Mouse (Mus musculus): ENCODE measurements around the gene Zfp239. TPM values are rescaled to one million over a fixed set of nuclear protein-coding genes. Genes with fewer than 3 reads are reported as not detected.

Zfp239 gene
- polyA plus RNA-seq, 1 experiment from 2014 or later: 0.42 TPM

GRCm38 (mm10) chr6:117907979-117908355, 46.1 kb downstream of the Zfp239 start:
- Histone ChIP-seq H3K27ac (peak overlapping the region; percentile 54), H3K4me3 (ENCODE audit: inconsistent target) (peak overlapping the region; percentile 77), H3K79me2 (ENCODE audit: inconsistent target) (peaks cover 54% of the 10 kb centered on the region), H3K36me3 (ENCODE audit: inconsistent target) (no peaks in the 10 kb centered on the region)
- under 1% methylated on average over 26 of the region's 26 CpGs for WGBS (ENCODE audit: missing documents)

GRCm38 (mm10) chr6:117908424-117908900, 46.6 kb downstream of the Zfp239 start:
- Histone ChIP-seq H3K36me3 (ENCODE audit: inconsistent target) (no peaks in the 10 kb centered on the region), H3K4me3 (ENCODE audit: inconsistent target) (peak overlapping the region; percentile 77), H3K79me2 (ENCODE audit: inconsistent target) (peaks cover 59% of the 10 kb centered on the region), H3K27ac (peak overlapping the region; percentile 54)
- WGBS (ENCODE audit: missing documents): 1% methylated on average over 13 of the region's 14 CpGs

GRCm38 (mm10) chr6:117910120-117910661, 48.3 kb downstream of the Zfp239 start:
- Histone ChIP-seq H3K79me2 (ENCODE audit: inconsistent target) (peaks cover 76% of the 10 kb centered on the region), H3K4me3 (ENCODE audit: inconsistent target) (peak overlapping the region; percentile 77; the same call in 1 of the 2 replicates), H3K36me3 (ENCODE audit: inconsistent target) (no peaks in the 10 kb centered on the region), H3K27ac (no peak overlapping the region)
- 71% methylated on average over 6 of the region's 6 CpGs for WGBS (ENCODE audit: missing documents)

GRCm38 (mm10) chr6:117914541-117914940, 52.6 kb downstream of the Zfp239 start:
- no peak overlapping the region for H3K27ac ChIP-seq
- H3K4me3 ChIP-seq (ENCODE audit: inconsistent target): no peak overlapping the region
- peaks cover 97% of the 10 kb centered on the region for H3K79me2 ChIP-seq (ENCODE audit: inconsistent target)
- no peaks in the 10 kb centered on the region for H3K36me3 ChIP-seq (ENCODE audit: inconsistent target)

GRCm38 (mm10) chr6:117916205-117916736, 54.4 kb downstream of the Zfp239 start:
- WGBS (ENCODE audit: missing documents): 3% methylated on average over 12 of the region's 12 CpGs

GRCm38 (mm10) chr6:117916737-117917426, 55.0 kb downstream of the Zfp239 start:
- Histone ChIP-seq H3K79me2 (ENCODE audit: inconsistent target) (peaks cover 97% of the 10 kb centered on the region), H3K36me3 (ENCODE audit: inconsistent target) (peaks cover 4% of the 10 kb centered on the region; the same call in 1 of the 2 replicates), H3K27ac (peak overlapping the region; percentile 87), H3K4me3 (ENCODE audit: inconsistent target) (peak overlapping the region; percentile 70)
- under 1% methylated on average over 56 of the region's 62 CpGs for WGBS (ENCODE audit: missing documents)

More at GRCm38 (mm10) chr6:117916205-117916736, 54.4 kb downstream of the Zfp239 start:
- Histone ChIP-seq H3K4me3 (ENCODE audit: inconsistent target) (peak overlapping the region; percentile 70), H3K27ac (peak overlapping the region; percentile 87), H3K79me2 (ENCODE audit: inconsistent target) (peaks cover 97% of the 10 kb centered on the region), H3K36me3 (ENCODE audit: inconsistent target) (no peaks in the 10 kb centered on the region)

- H3K79me2 ChIP-seq (ENCODE audit: inconsistent target): peaks cover 97% of the 10 kb centered on the region
- H3K27ac ChIP-seq: peak overlapping the region; percentile 87
- WGBS (ENCODE audit: missing documents): under 1% methylated on average over 21 of the region's 21 CpGs
- peak overlapping the region; percentile 70 for H3K4me3 ChIP-seq (ENCODE audit: inconsistent target)
- peaks cover 11% of the 10 kb centered on the region; the same call in 1 of the 2 replicates for H3K36me3 ChIP-seq (ENCODE audit: inconsistent target)
Measured at GRCm38 (mm10) chr6:117917576-117917975, 55.7 kb downstream of the Zfp239 start.

- WGBS (ENCODE audit: missing documents): 3% methylated on average over 5 of the region's 5 CpGs
- H3K36me3 ChIP-seq (ENCODE audit: inconsistent target): peaks cover 14% of the 10 kb centered on the region; the same call in 1 of the 2 replicates
Measured at GRCm38 (mm10) chr6:117918043-117918442, 56.1 kb downstream of the Zfp239 start.

GRCm38 (mm10) chr6:117920659-117921640, 59.0 kb downstream of the Zfp239 start:
- Histone ChIP-seq H3K36me3 (ENCODE audit: inconsistent target) (peaks cover 19% of the 10 kb centered on the region; the same call in 1 of the 2 replicates), H3K27ac (no peak overlapping the region), H3K4me3 (ENCODE audit: inconsistent target) (no peak overlapping the region), H3K79me2 (ENCODE audit: inconsistent target) (peaks cover 77% of the 10 kb centered on the region)
- WGBS (ENCODE audit: missing documents): 44% methylated on average over 3 of the region's 3 CpGs

More at GRCm38 (mm10) chr6:117918043-117918442, 56.1 kb downstream of the Zfp239 start:
- peaks cover 97% of the 10 kb centered on the region for H3K79me2 ChIP-seq (ENCODE audit: inconsistent target)
- H3K4me3 ChIP-seq (ENCODE audit: inconsistent target): peak overlapping the region; percentile 70
- H3K27ac ChIP-seq: peak overlapping the region; percentile 87

GRCm38 (mm10) chr6:117922041-117922440, 60.1 kb downstream of the Zfp239 start:
- WGBS (ENCODE audit: missing documents): 97% methylated on average over 3 of the region's 3 CpGs
- peaks cover 20% of the 10 kb centered on the region; the same call in 1 of the 2 replicates for H3K36me3 ChIP-seq (ENCODE audit: inconsistent target)
- H3K79me2 ChIP-seq (ENCODE audit: inconsistent target): peaks cover 68% of the 10 kb centered on the region
- no peak overlapping the region for H3K27ac ChIP-seq
- no peak overlapping the region for H3K4me3 ChIP-seq (ENCODE audit: inconsistent target)

Other genes with a start within 250 kb of the Zfp239 start
- 18.6 to 20.6 TPM (median 19.0 TPM) in 3 replicates for gene Zfp637, start 20.9 kb upstream of the Zfp239 start, polyA plus RNA-seq (2018)
- gene Hnrnpf, start 38.2 kb downstream of the Zfp239 start, polyA plus RNA-seq (2018): 406 to 706 TPM (median 525 TPM) in 3 replicates
- not detected in 3 replicates for gene Fxyd4, start 75.6 kb downstream of the Zfp239 start, polyA plus RNA-seq (2018)
- gene Rasgef1a, start 149.3 kb downstream of the Zfp239 start, polyA plus RNA-seq (2018): 0.82 to 2.9 TPM (median 1.6 TPM) in 3 replicates

All from macrophage (primary cell).